Mouse (Mus musculus) kidney, adult 2 months (tissue): ENCODE data around the gene 4930558C23Rik. TPM values are rescaled to one million over a fixed set of nuclear protein-coding genes. Genes with fewer than 3 reads are reported as not detected.
A peak's percentile ranks its signal among the peaks of the same experiment; 100 is the strongest.
"Not testable (repeated sequence)": the region's sequence is repeated elsewhere in the genome, so short reads cannot be mapped to it uniquely, and the experiment has no call there.

Experiments used
- DNase-seq: peaks from one replicate; pipeline ENCODE4 v3.0.0; 2021
- H3K27ac ChIP-seq: fragments of 200-500 bp; 2 replicates; pipeline ENCODE4 v1.5.1; 2012; ENCODE audit warnings: low read depth, low read length, control low read depth, inconsistent platforms; ENCODE audit not compliant: insufficient read depth
- H3K27me3 ChIP-seq: fragments of 200-500 bp; replicated peaks from 2 replicates; pipeline ENCODE4 v1.6.1; 2012; ENCODE audit warnings: mild to moderate bottlenecking, moderate library complexity, low read length, inconsistent platforms; ENCODE audit not compliant: control insufficient read depth, insufficient read depth
- H3K36me3 ChIP-seq: fragments of 200-500 bp; 2 replicates; pipeline ENCODE4 v1.6.1; 2012; ENCODE audit warnings: mild to moderate bottlenecking, moderate library complexity, low read length, inconsistent platforms; ENCODE audit not compliant: control insufficient read depth, insufficient read depth
- H3K4me1 ChIP-seq: fragments of 200-500 bp; 2 replicates; pipeline ENCODE4 v1.6.1; 2011; ENCODE audit warnings: low read length; ENCODE audit not compliant: control insufficient read depth, insufficient read depth
- H3K4me3 ChIP-seq: fragments of 200-500 bp; 2 replicates; pipeline ENCODE4 v1.5.1; 2011; ENCODE audit warnings: mild to moderate bottlenecking, low read depth, low read length, control low read depth; ENCODE audit not compliant: insufficient read depth
- CTCF ChIP-seq: fragments of 200-500 bp; conservative IDR thresholded peaks from 2 replicates; pipeline ENCODE4 v1.5.1; 2011; ENCODE audit warnings: low read depth, mild to moderate bottlenecking, control low read depth, low read length, moderate library complexity, mixed read lengths; ENCODE audit not compliant: insufficient read depth, insufficient read length
- POLR2A ChIP-seq: fragments of 200-500 bp; IDR thresholded peaks from one replicate; pipeline ENCODE4 v1.6.1; 2011; ENCODE audit warnings: low read depth, low read length, control low read depth
- WGBS: fragments of 180-500 bp; shearing (Covaris S2); methylation state at CpG from one replicate; pipeline ENCODE4 v1.1.7; 2018; 5-methylcytosine and 5-hydroxymethylcytosine counted together
- polyA plus RNA-seq: library from polyadenylated mRNA; depleted of rRNA; stranded (reverse); fragments of >200 nt; gene quantifications from 2 replicates; pipeline ENCODE4 v1.2.3, GENCODE M21; 2012; rRNA removed

4930558C23Rik gene
- polyA plus RNA-seq = not detected in 2 replicates

GRCm38 (mm10) chr3:95402741-95403140 lies at the start of gene 4930558C23Rik:
Gene 4930558C23Rik, minus strand, starts transcription at chr3:95402841.
- 95% methylated on average over 3 of the region's 3 CpGs for WGBS
- no peaks in the 10 kb centered on the region for H3K36me3 ChIP-seq
- H3K4me1 ChIP-seq = no peaks in the 10 kb centered on the region
- TF ChIP-seq CTCF (no peak), POLR2A (no peak)
- H3K27ac ChIP-seq = no peak within 1 kb of the TSS
- no peak within 1 kb of the TSS for H3K4me3 ChIP-seq
- no peak for DNase-seq
- no peaks in the 10 kb centered on the region for H3K27me3 ChIP-seq

- no peaks in the 10 kb centered on the region for H3K27me3 ChIP-seq
- TF ChIP-seq POLR2A (no peak), CTCF (no peak)
- peaks cover 4% of the 10 kb centered on the region for H3K36me3 ChIP-seq
- DNase-seq = no peak
- H3K4me1 ChIP-seq = no peaks in the 10 kb centered on the region; the same call in 1 of the 2 replicates
- WGBS = 93% methylated on average over 3 of the region's 3 CpGs
- H3K4me3 ChIP-seq = no peak overlapping the region
- H3K27ac ChIP-seq = no peak overlapping the region
Measured at GRCm38 (mm10) chr3:95450915-95451314, 48.3 kb upstream of the 4930558C23Rik start.

GRCm38 (mm10) chr3:95450408-95450807 lies 47.8 kb upstream of the 4930558C23Rik start:
- TF ChIP-seq CTCF (peak; percentile 74), POLR2A (no peak)
- Histone ChIP-seq H3K27me3 (no peaks in the 10 kb centered on the region), H3K36me3 (peaks cover 4% of the 10 kb centered on the region), H3K4me1 (no peaks in the 10 kb centered on the region; the same call in 1 of the 2 replicates), H3K27ac (no peak overlapping the region), H3K4me3 (no peak overlapping the region)
- 38% methylated on average over 1 of the region's 1 CpGs for WGBS
- DNase-seq = peak; percentile 55

GRCm38 (mm10) chr3:95445311-95445710 lies 42.7 kb upstream of the 4930558C23Rik start:
- 59% methylated on average over 4 of the region's 4 CpGs for WGBS
- DNase-seq = no peak
- H3K4me1 ChIP-seq = peaks cover 12% of the 10 kb centered on the region
- H3K36me3 ChIP-seq = peaks cover under 1% of the 10 kb centered on the region; the same call in 1 of the 2 replicates
- H3K4me3 ChIP-seq = no peak overlapping the region
- no peak for TF ChIP-seq POLR2A
- no peak for TF ChIP-seq CTCF
- no peak overlapping the region for H3K27ac ChIP-seq
- H3K27me3 ChIP-seq = no peaks in the 10 kb centered on the region

- TF ChIP-seq POLR2A (no peak), CTCF (no peak)
- no peak overlapping the region for H3K27ac ChIP-seq
- peaks cover 15% of the 10 kb centered on the region for H3K4me1 ChIP-seq
- 55% methylated on average over 5 of the region's 5 CpGs for WGBS
- no peaks in the 10 kb centered on the region for H3K27me3 ChIP-seq
- peaks cover 1% of the 10 kb centered on the region; the same call in 1 of the 2 replicates for H3K36me3 ChIP-seq
- DNase-seq = peak; percentile 55
- no peak overlapping the region for H3K4me3 ChIP-seq
Measured at GRCm38 (mm10) chr3:95442406-95443117, 39.9 kb upstream of the 4930558C23Rik start.

GRCm38 (mm10) chr3:95439670-95440069 lies 37.0 kb upstream of the 4930558C23Rik start:
- no peak overlapping the region for H3K4me3 ChIP-seq
- DNase-seq = no peak
- TF ChIP-seq CTCF = no peak
- no peak for TF ChIP-seq POLR2A
- H3K4me1 ChIP-seq = peaks cover 13% of the 10 kb centered on the region
- H3K27ac ChIP-seq = no peak overlapping the region
- peaks cover 2% of the 10 kb centered on the region for H3K36me3 ChIP-seq
- no peaks in the 10 kb centered on the region for H3K27me3 ChIP-seq

- not testable (repeated sequence) for H3K27ac ChIP-seq, H3K4me3 ChIP-seq, H3K27me3 ChIP-seq, H3K4me1 ChIP-seq, H3K36me3 ChIP-seq, DNase-seq
- WGBS = 98% methylated on average over 4 of the region's 4 CpGs
Measured at GRCm38 (mm10) chr3:95438636-95439035, 36.0 kb upstream of the 4930558C23Rik start.

- Histone ChIP-seq H3K27ac (no peak overlapping the region), H3K27me3 (no peaks in the 10 kb centered on the region), H3K4me3 (no peak overlapping the region), H3K36me3 (peaks cover 2% of the 10 kb centered on the region), H3K4me1 (peaks cover 3% of the 10 kb centered on the region; the same call in 1 of the 2 replicates)
- no peak for TF ChIP-seq CTCF
- no peak for TF ChIP-seq POLR2A
- no peak for DNase-seq
- 32% methylated on average over 1 of the region's 1 CpGs for WGBS
Measured at GRCm38 (mm10) chr3:95435561-95435960, 32.9 kb upstream of the 4930558C23Rik start.
